Mouse (Mus musculus): ENCODE results near the gene Mybphl.

Gene Mybphl

GRCm38 (mm10) chr3:108409656-108410358 is 45.1 kb downstream of the Mybphl start:
- DNase-seq (ENCODE audit: low spot score in 2 of 2): no peak

GRCm38 (mm10) chr3:108410359-108410714 is 45.6 kb downstream of the Mybphl start:
- no peak for DNase-seq (ENCODE audit: low spot score in 2 of 2)

- no peak for DNase-seq (ENCODE audit: low spot score in 2 of 2)
Measured at GRCm38 (mm10) chr3:108411026-108411753, 46.5 kb downstream of the Mybphl start.

- DNase-seq (ENCODE audit: low spot score in 2 of 2): peak in 1 of 2 experiments; percentile 15
Measured at GRCm38 (mm10) chr3:108411754-108412121, 47.0 kb downstream of the Mybphl start.

GRCm38 (mm10) chr3:108413634-108414360 is 49.1 kb downstream of the Mybphl start:
- peak in 1 of 2 experiments; percentile 14 for DNase-seq (ENCODE audit: low spot score in 2 of 2)

- DNase-seq (ENCODE audit: low spot score in 2 of 2): peak in 1 of 2 experiments; percentile 38
Measured at GRCm38 (mm10) chr3:108414857-108415830, 50.4 kb downstream of the Mybphl start, which contains the start of gene Celsr2. Celsr2 (minus strand) TSS chr3:108415552.

GRCm38 (mm10) chr3:108415831-108416223 is 51.1 kb downstream of the Mybphl start:
- DNase-seq (ENCODE audit: low spot score in 2 of 2): peak; percentile 39 to 81

GRCm38 (mm10) chr3:108423006-108423405 is 58.3 kb downstream of the Mybphl start:
- no peak for DNase-seq (ENCODE audit: low spot score in 2 of 2)

GRCm38 (mm10) chr3:108423844-108424801 is 59.4 kb downstream of the Mybphl start:
- no peak for DNase-seq (ENCODE audit: low spot score in 2 of 2)

GRCm38 (mm10) chr3:108424944-108425623 is 60.4 kb downstream of the Mybphl start:
- no peak for DNase-seq (ENCODE audit: low spot score in 2 of 2)

- no peak for DNase-seq (ENCODE audit: low spot score in 2 of 2)
Measured at GRCm38 (mm10) chr3:108425624-108426018, 60.9 kb downstream of the Mybphl start.

Data from spleen, postnatal 10 days (tissue).